ENCODE assay signal across 9 mouse cellular contexts in the genomic region with DNA sequence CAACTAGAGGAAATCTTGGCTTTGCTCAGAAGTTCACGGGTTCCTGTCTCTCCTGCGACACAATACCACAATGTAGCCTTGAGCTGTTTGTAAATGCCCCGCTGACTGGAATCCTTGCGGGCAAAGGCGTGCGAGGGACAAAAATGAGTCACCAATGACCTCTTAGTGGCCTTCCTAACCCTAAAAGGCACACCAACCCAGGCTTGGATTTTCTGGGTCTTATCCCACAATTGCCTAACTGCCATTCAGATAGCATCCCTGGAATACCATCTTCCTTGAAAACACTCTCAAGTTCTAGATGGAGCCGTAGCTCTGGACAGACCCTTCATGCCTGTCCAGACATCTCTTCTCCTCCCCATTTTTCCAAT. TPM values are rescaled to one million over a fixed set of nuclear protein-coding genes. Genes with fewer than 3 reads are reported as not detected.
A peak's percentile ranks its signal among the peaks of the same experiment; 100 is the strongest.
DNase-seq lines count a peak whose midpoint lies in the region; ATAC-seq lines count a peak whose summit lies in the region.
"Had no signal": no experiment of that assay in that cellular context is flagged by ENCODE, and none has a peak within 500 bp of the region (broad histone marks: within the 10 kb centered on the region; RNA-seq: fewer than 3 reads in every experiment).

No protein-coding gene starts in this region.

- intact Hi-C loops in heart, postnatal 36 days (cut with DNase I): no loop called here
- intact Hi-C loops in left cerebral cortex, postnatal 14 days (cut with DNase I): loop anchor here (2.0 kb wide), 1 partner anchor 44 kb away; no protein-coding TSS in a partner anchor

- H3K36me3 ChIP-seq in heart, embryonic 13.5 days: no peaks in the 10 kb centered on the region
- no peaks in the 10 kb centered on the region for H3K36me3 ChIP-seq in hindbrain, embryonic 13.5 days
- H3K36me3 ChIP-seq in midbrain, embryonic 14.5 days (ENCODE audit: control insufficient read depth, insufficient read depth, low read length): no peaks in the 10 kb centered on the region

- no peak overlapping the region for H3K27ac ChIP-seq in heart, embryonic 13.5 days (replicated peaks)
- no peak overlapping the region for H3K27ac ChIP-seq in brown adipose tissue, adult 24 weeks (replicated peaks; ENCODE audit: low read depth, low read length)
- H3K27ac ChIP-seq in hindbrain, embryonic 13.5 days: peak overlapping the region; percentile 66
- H3K27ac ChIP-seq in midbrain, embryonic 14.5 days (replicated peaks; ENCODE audit: low read depth, low read length): no peak overlapping the region

- H3K9ac ChIP-seq in heart, embryonic 13.5 days: no peak overlapping the region
- H3K9ac ChIP-seq in hindbrain, embryonic 13.5 days: peak overlapping the region; percentile 86
- H3K9ac ChIP-seq in midbrain, embryonic 14.5 days (replicated peaks; ENCODE audit: low read length): peak overlapping the region; percentile 67; the same call in 1 of the 2 replicates

- H3K9me3 ChIP-seq in heart, embryonic 13.5 days: peaks cover 4% of the 10 kb centered on the region; the same call in 1 of the 2 replicates
- no peaks in the 10 kb centered on the region for H3K9me3 ChIP-seq in hindbrain, embryonic 13.5 days
- no peaks in the 10 kb centered on the region for H3K9me3 ChIP-seq in midbrain, embryonic 14.5 days (ENCODE audit: control insufficient read depth, low read length)

- H3K4me3 ChIP-seq in heart, embryonic 13.5 days: peak overlapping the region; percentile 62
- peak overlapping the region; percentile 40; the same call in 1 of the 2 replicates for H3K4me3 ChIP-seq in brown adipose tissue, adult 24 weeks (ENCODE audit: insufficient read depth, low read depth, low read length)
- peak overlapping the region; percentile 68 for H3K4me3 ChIP-seq in hindbrain, embryonic 13.5 days
- H3K4me3 ChIP-seq in midbrain, embryonic 14.5 days (replicated peaks; ENCODE audit: low read depth, low read length): peak overlapping the region; percentile 61

- no peak for ATAC-seq in heart, embryonic 13.5 days (ENCODE audit: extremely low read depth, insufficient number of reproducible peaks, low FRiP score, low TSS enrichment)
- no peak for ATAC-seq in hindbrain, embryonic 13.5 days (ENCODE audit: low FRiP score)
- no peak for ATAC-seq in midbrain, embryonic 14.5 days (ENCODE audit: low FRiP score, low TSS enrichment)

- peaks cover 23% of the 10 kb centered on the region for H3K4me1 ChIP-seq in heart, embryonic 13.5 days
- peaks cover 6% of the 10 kb centered on the region for H3K4me1 ChIP-seq in brown adipose tissue, adult 24 weeks (ENCODE audit: control insufficient read depth, insufficient read depth, insufficient read length, low read length)
- H3K4me1 ChIP-seq in hindbrain, embryonic 13.5 days (replicated peaks): peaks cover 52% of the 10 kb centered on the region
- peaks cover 17% of the 10 kb centered on the region for H3K4me1 ChIP-seq in midbrain, embryonic 14.5 days (ENCODE audit: control insufficient read depth, insufficient read depth, low read length)

- peak overlapping the region; percentile 99 for H3K4me2 ChIP-seq in heart, embryonic 13.5 days
- peak overlapping the region; percentile 98 for H3K4me2 ChIP-seq in hindbrain, embryonic 13.5 days
- H3K4me2 ChIP-seq in midbrain, embryonic 14.5 days (ENCODE audit: low read length): peak overlapping the region; percentile 99

- H3K27me3 ChIP-seq in heart, embryonic 13.5 days (replicated peaks): peaks cover 84% of the 10 kb centered on the region
- H3K27me3 ChIP-seq in hindbrain, embryonic 13.5 days: peaks cover 81% of the 10 kb centered on the region
- peaks cover 55% of the 10 kb centered on the region for H3K27me3 ChIP-seq in midbrain, embryonic 14.5 days (ENCODE audit: control insufficient read depth, insufficient read depth, low read length)

- no peak for DNase-seq in heart, postnatal 36 days
- no peak for DNase-seq in midbrain, embryonic 14.5 days
- no peak for DNase-seq in spleen, postnatal 4 days (ENCODE audit: low spot score in 2 of 2)
- no peak for DNase-seq in frontal cortex, postnatal 25 days (ENCODE audit: low spot score in 2 of 2)
- no peak for DNase-seq in left cerebral cortex, postnatal 14 days (ENCODE audit: low spot score in 2 of 2)

- 14% methylated on average over 7 of the region's 7 CpGs for WGBS in heart, embryonic 13.5 days
- 12% methylated on average over 7 of the region's 7 CpGs for WGBS in hindbrain, embryonic 13.5 days
- WGBS in midbrain, embryonic 14.5 days: 12% methylated on average over 7 of the region's 7 CpGs

RNA-seq across cellular contexts. Expression of a gene that starts 1.4 kb away (rescaled TPM):
- polyA plus RNA-seq in heart, embryonic 13.5 days (2015; fragmentation: Nextera tagmentation; extraction: Ambion mirVana): 0.53 and 0.60 TPM in 2 replicates
- total RNA-seq in heart, postnatal 36 days (2021): 1 to 10 TPM; 1.8 to 3.2 TPM
- polyA plus RNA-seq in brown adipose tissue, adult 24 weeks (2012; ENCODE audit: insufficient read depth, insufficient read length, missing spikeins): 1.0 and 1.3 TPM in 2 replicates
- 12.4 and 13.0 TPM in 2 replicates for polyA plus RNA-seq in hindbrain, embryonic 13.5 days (2015; fragmentation: Nextera tagmentation; extraction: Ambion mirVana)
- polyA plus RNA-seq in midbrain, embryonic 14.5 days (2014; fragmentation: Nextera tagmentation; extraction: Ambion mirVana): 6.6 and 6.9 TPM in 2 replicates
- total RNA-seq in left cerebral cortex, postnatal 14 days (2021): 100 to 1,000 TPM; 179 to 209 TPM
- polyA plus RNA-seq: inflammation-experienced regulatory T-cells, adult 6 months had no signal

RNA-seq across cellular contexts. Expression of a gene that starts 34.8 kb away (rescaled TPM):
- polyA plus RNA-seq in heart, embryonic 13.5 days (2015; fragmentation: Nextera tagmentation; extraction: Ambion mirVana): 65.8 and 71.6 TPM in 2 replicates
- 10 to 100 TPM; 73.4 to 93.0 TPM for total RNA-seq in heart, postnatal 36 days (2021)
- 49.5 and 76.9 TPM in 2 replicates for polyA plus RNA-seq in brown adipose tissue, adult 24 weeks (2012; ENCODE audit: insufficient read depth, insufficient read length, missing spikeins)
- 22.3 and 27.2 TPM in 2 replicates for polyA plus RNA-seq in hindbrain, embryonic 13.5 days (2015; fragmentation: Nextera tagmentation; extraction: Ambion mirVana)
- 14.6 and 18.6 TPM in 2 replicates for polyA plus RNA-seq in midbrain, embryonic 14.5 days (2014; fragmentation: Nextera tagmentation; extraction: Ambion mirVana)
- total RNA-seq in left cerebral cortex, postnatal 14 days (2021): 10 to 100 TPM; 67.9 to 77.9 TPM

RNA-seq across cellular contexts. Expression of a gene that starts 42.8 kb away (rescaled TPM):
- 63.6 and 73.0 TPM in 2 replicates for polyA plus RNA-seq in heart, embryonic 13.5 days (2015; fragmentation: Nextera tagmentation; extraction: Ambion mirVana)
- 10 to 100 TPM; 31.5 to 35.5 TPM for total RNA-seq in heart, postnatal 36 days (2021)
- polyA plus RNA-seq in brown adipose tissue, adult 24 weeks (2012; ENCODE audit: insufficient read depth, insufficient read length, missing spikeins): 187 and 188 TPM in 2 replicates
- polyA plus RNA-seq in hindbrain, embryonic 13.5 days (2015; fragmentation: Nextera tagmentation; extraction: Ambion mirVana): 103 and 105 TPM in 2 replicates
- polyA plus RNA-seq in midbrain, embryonic 14.5 days (2014; fragmentation: Nextera tagmentation; extraction: Ambion mirVana): 95.6 and 106 TPM in 2 replicates
- total RNA-seq in left cerebral cortex, postnatal 14 days (2021): 10 to 100 TPM; 59.5 to 75.8 TPM

RNA-seq across cellular contexts. Expression of a gene that starts 58.0 kb away (rescaled TPM):
- polyA plus RNA-seq in heart, embryonic 13.5 days (2015; fragmentation: Nextera tagmentation; extraction: Ambion mirVana): 17.3 and 18.5 TPM in 2 replicates
- total RNA-seq in heart, postnatal 36 days (2021): 10 to 100 TPM; 17.7 to 21.3 TPM
- 9.4 and 11.0 TPM in 2 replicates for polyA plus RNA-seq in brown adipose tissue, adult 24 weeks (2012; ENCODE audit: insufficient read depth, insufficient read length, missing spikeins)
- 36.7 and 38.0 TPM in 2 replicates for polyA plus RNA-seq in hindbrain, embryonic 13.5 days (2015; fragmentation: Nextera tagmentation; extraction: Ambion mirVana)
- polyA plus RNA-seq in midbrain, embryonic 14.5 days (2014; fragmentation: Nextera tagmentation; extraction: Ambion mirVana): 29.1 and 37.2 TPM in 2 replicates
- 10 to 100 TPM; 23.4 to 28.1 TPM for total RNA-seq in left cerebral cortex, postnatal 14 days (2021)
